Mouse (Mus musculus) midbrain, embryonic 11.5 days (tissue): ENCODE results near the gene Nup153. TPM values are rescaled to one million over a fixed set of nuclear protein-coding genes. Genes with fewer than 3 reads are reported as not detected.
A peak's percentile ranks its signal among the peaks of the same experiment; 100 is the strongest.

ENCODE experiments used
- ATAC-seq: fragments of 200-750 bp; cut with Nextera tagmentation; 2 replicates; pipeline ENCODE4 v1.8.0; 2017; ENCODE audit warnings: moderate TSS enrichment, moderate library complexity; ENCODE audit not compliant: low FRiP score
- DNase-seq: peaks from one replicate; pipeline ENCODE4 v3.0.0; 2015; ENCODE audit warnings: low spot score; ENCODE audit errors: missing footprints
- H3K27ac ChIP-seq: fragments of 300-500 bp; sonication (generic); 2 replicates; pipeline ENCODE4 v1.5.1; 2014; ENCODE audit warnings: low read depth, low read length
- H3K27me3 ChIP-seq: fragments of 300-500 bp; sonication (generic); 2 replicates; pipeline ENCODE4 v1.6.1; 2014; ENCODE audit warnings: mild to moderate bottlenecking, low read length, moderate library complexity, mixed read lengths; ENCODE audit not compliant: control insufficient read depth, insufficient read depth
- H3K36me3 ChIP-seq: fragments of 300-500 bp; sonication (generic); 2 replicates; pipeline ENCODE4 v1.6.1; 2014; ENCODE audit warnings: mild to moderate bottlenecking, low read length, moderate library complexity, mixed read lengths; ENCODE audit not compliant: control insufficient read depth, insufficient read depth
- H3K4me1 ChIP-seq: fragments of 300-500 bp; sonication (generic); 2 replicates; pipeline ENCODE4 v1.6.1; 2014; ENCODE audit warnings: low read length; ENCODE audit not compliant: control insufficient read depth, insufficient read depth
- H3K4me2 ChIP-seq: fragments of 300-500 bp; sonication (generic); 2 replicates; pipeline ENCODE4 v1.6.1; 2014; ENCODE audit warnings: mild to moderate bottlenecking, moderate library complexity
- H3K4me3 ChIP-seq: fragments of 300-500 bp; sonication (generic); 2 replicates; pipeline ENCODE4 v1.5.1; 2014; ENCODE audit warnings: low read depth, low read length
- H3K9ac ChIP-seq: fragments of 300-500 bp; sonication (generic); 2 replicates; pipeline ENCODE4 v1.6.1; 2014; ENCODE audit warnings: low read length
- H3K9me3 ChIP-seq: fragments of 300-500 bp; sonication (generic); 2 replicates; pipeline ENCODE4 v1.6.1; 2016; ENCODE audit warnings: low read length; ENCODE audit not compliant: control insufficient read depth
- WGBS: fragments of 180-500 bp; shearing (Covaris S2); extraction: QIAGEN DNeasy Blood & Tissue Kit; methylation state at CpG from one replicate; pipeline ENCODE4 v1.1.7; 2014; 5-methylcytosine and 5-hydroxymethylcytosine counted together
- polyA plus RNA-seq: library from polyadenylated mRNA; unstranded; fragments of >200 nt; fragmentation: Nextera tagmentation; extraction: Ambion mirVana; gene quantifications from 2 replicates; pipeline ENCODE4 v1.2.1, GENCODE M21; 2014

The Nup153 gene
- 40.6 and 50.4 TPM in 2 replicates for polyA plus RNA-seq

DNA sequence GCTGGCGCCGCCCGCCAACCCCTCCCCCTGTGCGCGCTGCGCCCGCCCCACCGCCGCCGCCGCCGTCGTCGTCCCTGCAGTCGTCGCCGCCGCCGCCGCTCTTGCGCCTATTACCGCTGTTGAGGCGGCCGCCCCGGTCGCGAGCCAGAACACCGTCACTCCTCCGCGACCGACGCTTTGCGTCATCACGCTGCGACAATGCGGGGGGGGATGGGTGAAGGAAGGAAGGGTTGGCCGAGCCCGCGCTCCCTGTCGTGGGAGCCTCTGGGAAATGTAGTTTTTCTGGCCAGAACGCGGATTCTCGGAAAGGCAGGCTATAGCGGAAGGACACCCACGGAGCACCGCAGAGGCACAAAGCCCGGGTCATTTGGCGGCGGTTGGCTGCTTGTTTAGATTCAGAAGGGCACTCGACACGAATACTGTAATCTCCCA is at the start of gene Nup153:
TSS of gene Nup153 (minus strand) at position 104 of the 432 bp plus-strand sequence.
- peaks cover 15% of the 10 kb centered on the region for H3K4me1 ChIP-seq
- no peaks in the 10 kb centered on the region for H3K9me3 ChIP-seq
- H3K4me2 ChIP-seq: peak within 1 kb of the TSS; percentile 57
- H3K27me3 ChIP-seq: no peaks in the 10 kb centered on the region
- H3K4me3 ChIP-seq: peak within 1 kb of the TSS; percentile 99
- under 1% methylated on average over 45 of the region's 51 CpGs for WGBS
- peak within 1 kb of the TSS; percentile 96 for H3K9ac ChIP-seq
- DNase-seq (peak; percentile 100), ATAC-seq (peak; percentile 95)
- peak within 1 kb of the TSS; percentile 90 for H3K27ac ChIP-seq
- H3K36me3 ChIP-seq: no peaks in the 10 kb centered on the region

DNA sequence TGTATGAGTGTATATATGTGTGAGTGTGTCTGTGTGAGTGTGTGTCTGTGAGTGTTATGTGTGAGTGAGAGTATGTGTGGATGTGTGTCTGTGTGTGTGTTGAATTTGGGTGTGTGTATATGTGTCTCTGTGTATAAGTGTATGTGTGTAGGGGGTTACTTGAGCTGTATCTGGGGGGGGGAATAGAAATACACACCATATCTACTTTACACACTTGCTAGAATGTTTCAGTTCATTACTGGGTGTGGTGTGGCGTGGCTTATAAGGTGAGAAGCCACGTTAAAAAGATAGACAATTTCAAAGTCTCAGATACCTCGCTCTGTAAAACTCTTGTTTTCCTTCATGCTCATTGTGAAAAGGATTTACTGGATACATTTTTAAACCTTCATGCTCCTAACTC is 49.7 kb upstream of the Nup153 start:
- H3K36me3 ChIP-seq: peaks cover 9% of the 10 kb centered on the region
- WGBS: 88% methylated on average over 3 of the region's 3 CpGs

GRCm38 (mm10) chr13:46776636-46777305 is 49.0 kb upstream of the Nup153 start:
- DNase-seq (no peak), ATAC-seq (no peak)
- no peak overlapping the region for H3K4me3 ChIP-seq
- no peaks in the 10 kb centered on the region for H3K4me1 ChIP-seq
- H3K9me3 ChIP-seq: no peaks in the 10 kb centered on the region
- H3K9ac ChIP-seq: no peak overlapping the region
- no peak overlapping the region for H3K27ac ChIP-seq
- H3K27me3 ChIP-seq: no peaks in the 10 kb centered on the region
- no peak overlapping the region for H3K4me2 ChIP-seq
- 83% methylated on average over 14 of the region's 14 CpGs for WGBS
- H3K36me3 ChIP-seq: peaks cover 15% of the 10 kb centered on the region

More for the DNA sequence above, 49.7 kb upstream of the Nup153 start:
- H3K27me3 ChIP-seq: no peaks in the 10 kb centered on the region
- H3K9me3 ChIP-seq: no peaks in the 10 kb centered on the region
- no peak overlapping the region for H3K9ac ChIP-seq
- no peak for DNase-seq
- no peak overlapping the region for H3K4me2 ChIP-seq
- H3K27ac ChIP-seq: no peak overlapping the region
- no peaks in the 10 kb centered on the region for H3K4me1 ChIP-seq
- no peak overlapping the region for H3K4me3 ChIP-seq
- ATAC-seq: no peak

DNA sequence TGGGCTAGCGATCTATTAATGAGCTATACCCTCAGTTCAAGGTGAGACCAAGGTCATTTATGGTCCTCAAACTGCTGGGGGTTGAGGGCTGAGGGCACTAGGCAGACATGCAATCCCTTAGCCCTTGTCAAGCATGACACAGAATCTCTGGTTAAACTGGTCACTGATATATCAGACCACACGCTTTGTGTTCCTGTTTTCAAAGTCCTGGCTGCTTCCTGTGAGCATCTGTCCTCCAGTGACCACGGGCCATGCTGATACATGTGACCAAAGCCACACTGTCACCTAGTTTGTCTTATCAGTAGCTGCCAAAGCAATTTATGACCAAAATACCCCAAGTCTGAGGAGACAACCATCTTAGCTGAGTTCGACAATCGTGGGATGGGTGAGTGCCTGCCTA is 47.3 kb upstream of the Nup153 start:
- H3K9me3 ChIP-seq: no peaks in the 10 kb centered on the region
- no peak overlapping the region for H3K4me2 ChIP-seq
- DNase-seq (no peak), ATAC-seq (no peak)
- peaks cover 15% of the 10 kb centered on the region for H3K36me3 ChIP-seq
- no peaks in the 10 kb centered on the region for H3K4me1 ChIP-seq
- 93% methylated on average over 5 of the region's 5 CpGs for WGBS
- H3K4me3 ChIP-seq: no peak overlapping the region
- H3K27ac ChIP-seq: no peak overlapping the region
- no peak overlapping the region for H3K9ac ChIP-seq
- no peaks in the 10 kb centered on the region for H3K27me3 ChIP-seq

DNA sequence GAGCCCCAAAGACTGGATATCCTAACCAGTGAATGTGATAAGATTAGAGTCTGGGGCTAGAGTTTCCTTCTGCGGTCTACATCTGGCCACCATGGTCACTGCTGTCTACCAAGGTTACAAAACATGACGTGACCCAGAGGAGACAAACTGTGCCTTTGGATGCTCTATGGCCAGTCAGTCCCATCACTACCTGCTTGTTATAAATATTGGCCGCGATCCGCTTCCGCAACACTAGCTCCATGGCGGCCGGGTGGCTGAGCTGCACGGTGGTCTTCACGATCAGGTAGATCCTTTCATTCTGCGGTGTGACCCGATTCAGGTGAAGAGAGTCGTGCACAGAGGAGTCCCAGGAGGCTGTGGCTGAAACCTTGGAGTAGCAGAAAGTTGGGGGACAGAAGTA is 44.8 kb upstream of the Nup153 start:
- H3K36me3 ChIP-seq: peaks cover 15% of the 10 kb centered on the region
- no peak for ATAC-seq

DNA sequence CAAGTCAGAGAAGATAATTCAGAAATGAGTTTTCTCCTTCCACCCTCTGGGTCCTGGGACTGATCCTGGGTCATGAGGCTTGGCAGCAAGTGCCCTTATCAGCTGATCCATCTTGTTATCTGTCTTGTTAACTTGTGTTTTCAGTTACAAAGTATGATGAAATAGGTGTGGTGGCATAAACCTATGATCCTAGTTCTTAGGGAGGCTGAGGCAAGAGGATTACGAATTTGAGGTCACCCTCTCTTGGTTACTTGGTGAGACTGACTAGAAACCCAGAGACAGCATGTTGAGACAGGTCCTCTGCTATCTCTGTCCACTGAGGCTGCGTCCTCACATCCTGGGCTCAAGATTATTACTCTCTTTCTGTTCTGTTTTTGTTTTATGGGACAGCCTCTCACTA is 37.6 kb upstream of the Nup153 start:
- no peaks in the 10 kb centered on the region for H3K9me3 ChIP-seq
- DNase-seq (no peak), ATAC-seq (no peak)
- H3K27me3 ChIP-seq: no peaks in the 10 kb centered on the region
- WGBS: 95% methylated on average over 2 of the region's 2 CpGs
- no peak overlapping the region for H3K4me3 ChIP-seq
- H3K36me3 ChIP-seq: peaks cover 9% of the 10 kb centered on the region; the same call in 1 of the 2 replicates
- H3K4me1 ChIP-seq: no peaks in the 10 kb centered on the region
- H3K4me2 ChIP-seq: no peak overlapping the region
- H3K27ac ChIP-seq: no peak overlapping the region
- H3K9ac ChIP-seq: no peak overlapping the region

More for the DNA sequence above, 44.8 kb upstream of the Nup153 start:
- no peaks in the 10 kb centered on the region for H3K4me1 ChIP-seq
- H3K9ac ChIP-seq: no peak overlapping the region
- H3K27ac ChIP-seq: no peak overlapping the region
- H3K4me3 ChIP-seq: no peak overlapping the region
- no peak overlapping the region for H3K4me2 ChIP-seq
- no peaks in the 10 kb centered on the region for H3K9me3 ChIP-seq
- no peaks in the 10 kb centered on the region for H3K27me3 ChIP-seq
- DNase-seq: no peak
- 93% methylated on average over 13 of the region's 13 CpGs for WGBS

DNA sequence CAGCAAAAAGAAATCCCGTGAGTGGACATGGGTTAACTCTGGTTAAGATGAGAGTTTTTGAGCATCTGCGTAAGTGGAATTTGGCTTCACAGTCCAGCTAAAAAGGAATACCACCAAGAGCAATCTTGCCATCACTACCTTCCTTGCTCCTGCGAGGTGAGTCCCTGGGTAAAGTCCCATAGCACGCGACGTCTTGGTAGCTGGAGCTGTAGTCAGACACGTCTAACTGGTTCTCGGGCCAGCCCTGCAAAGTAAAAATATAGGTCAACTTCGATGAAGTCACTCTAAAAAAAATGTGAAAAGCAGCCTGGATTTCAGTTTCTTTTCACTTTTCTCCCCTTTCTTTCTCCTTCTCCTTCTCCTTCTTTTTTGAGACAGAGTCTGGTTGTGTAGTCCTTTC is 35.5 kb upstream of the Nup153 start:
- no peak overlapping the region for H3K4me2 ChIP-seq
- no peak overlapping the region for H3K9ac ChIP-seq
- H3K27me3 ChIP-seq: no peaks in the 10 kb centered on the region
- H3K36me3 ChIP-seq: peaks cover 7% of the 10 kb centered on the region; the same call in 1 of the 2 replicates
- H3K4me3 ChIP-seq: no peak overlapping the region
- no peaks in the 10 kb centered on the region for H3K9me3 ChIP-seq
- DNase-seq (no peak), ATAC-seq (no peak)
- 94% methylated on average over 9 of the region's 9 CpGs for WGBS
- no peak overlapping the region for H3K27ac ChIP-seq
- H3K4me1 ChIP-seq: no peaks in the 10 kb centered on the region; the same call in 1 of the 2 replicates

GRCm38 (mm10) chr13:46760921-46761320 is 33.2 kb upstream of the Nup153 start:
- Histone ChIP-seq H3K9me3 (no peaks in the 10 kb centered on the region), H3K4me3 (no peak overlapping the region), H3K27me3 (no peaks in the 10 kb centered on the region), H3K4me1 (no peaks in the 10 kb centered on the region; the same call in 1 of the 2 replicates), H3K4me2 (no peak overlapping the region), H3K9ac (no peak overlapping the region), H3K36me3 (peaks cover 7% of the 10 kb centered on the region; the same call in 1 of the 2 replicates), H3K27ac (no peak overlapping the region)
- no peak for DNase-seq
- WGBS: 62% methylated on average over 6 of the region's 6 CpGs
- ATAC-seq: no peak

- no peak for ATAC-seq
- Histone ChIP-seq H3K9me3 (no peaks in the 10 kb centered on the region), H3K27me3 (no peaks in the 10 kb centered on the region), H3K36me3 (peaks cover 6% of the 10 kb centered on the region; the same call in 1 of the 2 replicates), H3K4me1 (no peaks in the 10 kb centered on the region; the same call in 1 of the 2 replicates), H3K4me3 (no peak overlapping the region), H3K9ac (no peak overlapping the region), H3K4me2 (no peak overlapping the region), H3K27ac (no peak overlapping the region)
- no peak for DNase-seq
- WGBS: 62% methylated on average over 8 of the region's 8 CpGs
Measured at GRCm38 (mm10) chr13:46759281-46759809, 31.6 kb upstream of the Nup153 start.
